Mouse (Mus musculus) small intestine, adult 2 months (tissue): ENCODE measurements around the gene Mad1l1. TPM values are rescaled to one million over a fixed set of nuclear protein-coding genes. Genes with fewer than 3 reads are reported as not detected.

Source experiments
- H3K27ac ChIP-seq: fragments of 200-500 bp; 2 replicates; pipeline ENCODE4 v1.5.1; 2012; ENCODE audit warnings: low read depth, low read length, control low read depth, inconsistent platforms; ENCODE audit not compliant: insufficient read depth
- H3K27me3 ChIP-seq: fragments of 200-500 bp; 2 replicates; pipeline ENCODE4 v1.6.1; 2012; ENCODE audit warnings: mild to moderate bottlenecking, moderate library complexity, low read length, inconsistent platforms; ENCODE audit not compliant: control insufficient read depth, insufficient read depth
- H3K36me3 ChIP-seq: fragments of 200-500 bp; 2 replicates; pipeline ENCODE4 v1.6.1; 2012; ENCODE audit warnings: mild to moderate bottlenecking, low read length, control low read depth, inconsistent platforms; ENCODE audit not compliant: control insufficient read depth, insufficient read depth
- H3K4me1 ChIP-seq: fragments of 200-500 bp; 2 replicates; pipeline ENCODE4 v1.6.1; 2012; ENCODE audit warnings: low read length, inconsistent platforms, mixed read lengths; ENCODE audit not compliant: control insufficient read depth, insufficient read depth, insufficient read length
- H3K4me3 ChIP-seq: fragments of 200-500 bp; 2 replicates; pipeline ENCODE4 v1.5.1; 2012; ENCODE audit warnings: low read depth, mild to moderate bottlenecking, control low read depth, inconsistent platforms, low read length, moderate library complexity
- CTCF ChIP-seq: fragments of 200-500 bp; IDR thresholded peaks from 2 replicates; pipeline ENCODE4 v1.5.1; 2012; ENCODE audit warnings: low read depth, mild to moderate bottlenecking, control low read depth, inconsistent platforms, low read length, moderate library complexity, mixed read lengths; ENCODE audit not compliant: insufficient replicate concordance, insufficient read length; ENCODE audit errors: extremely low read depth
- POLR2A ChIP-seq: fragments of 200-500 bp; IDR thresholded peaks from 2 replicates; pipeline ENCODE4 v1.6.1; 2012; ENCODE audit warnings: low read depth, mild to moderate bottlenecking, control low read depth, inconsistent platforms, low read length, moderate library complexity
- WGBS: fragments of 180-500 bp; shearing (Covaris S2); methylation state at CpG from one replicate; pipeline ENCODE4 v1.1.7; 2018; 5-methylcytosine and 5-hydroxymethylcytosine counted together
- polyA plus RNA-seq: library from polyadenylated mRNA; depleted of rRNA; stranded (reverse); fragments of >200 nt; gene quantifications from 2 replicates; pipeline ENCODE4 v1.2.3, GENCODE M21; 2012

Mad1l1 gene
- polyA plus RNA-seq, 1 experiment, result 22.9 TPM

GRCm38 (mm10) chr5:140078406-140078805 lies 242.9 kb downstream of the Mad1l1 start:
- H3K27ac ChIP-seq, result no peak overlapping the region
- no peaks in the 10 kb centered on the region for H3K4me1 ChIP-seq
- H3K36me3 ChIP-seq, result no peaks in the 10 kb centered on the region
- TF ChIP-seq POLR2A (no peak), CTCF (no peak)
- WGBS, result 95% methylated on average over 3 of the region's 3 CpGs
- no peak overlapping the region for H3K4me3 ChIP-seq
- H3K27me3 ChIP-seq, result no peaks in the 10 kb centered on the region

- no peaks in the 10 kb centered on the region for H3K4me1 ChIP-seq
- TF ChIP-seq POLR2A, result no peak
- no peak for TF ChIP-seq CTCF
- 86% methylated on average over 2 of the region's 2 CpGs for WGBS
- no peak overlapping the region for H3K4me3 ChIP-seq
- H3K27ac ChIP-seq, result no peak overlapping the region
- no peaks in the 10 kb centered on the region for H3K27me3 ChIP-seq
- no peaks in the 10 kb centered on the region for H3K36me3 ChIP-seq
Observed at GRCm38 (mm10) chr5:140076438-140076837, 244.9 kb downstream of the Mad1l1 start.

- Histone ChIP-seq H3K36me3 (no peaks in the 10 kb centered on the region), H3K27me3 (no peaks in the 10 kb centered on the region), H3K4me3 (no peak overlapping the region), H3K4me1 (no peaks in the 10 kb centered on the region), H3K27ac (no peak overlapping the region)
- TF ChIP-seq POLR2A (no peak), CTCF (no peak)
- WGBS, result 81% methylated on average over 12 of the region's 12 CpGs
Observed at GRCm38 (mm10) chr5:140073671-140074116, 247.7 kb downstream of the Mad1l1 start.

GRCm38 (mm10) chr5:140073148-140073670 lies 248.1 kb downstream of the Mad1l1 start:
- Histone ChIP-seq H3K4me3 (no peak overlapping the region), H3K27ac (no peak overlapping the region), H3K27me3 (no peaks in the 10 kb centered on the region), H3K4me1 (no peaks in the 10 kb centered on the region), H3K36me3 (no peaks in the 10 kb centered on the region)
- TF ChIP-seq CTCF, result no peak
- TF ChIP-seq POLR2A, result no peak
- WGBS, result 19% methylated on average over 1 of the region's 1 CpGs

GRCm38 (mm10) chr5:140068506-140068905 lies 252.8 kb downstream of the Mad1l1 start:
- Histone ChIP-seq H3K27ac (no peak overlapping the region), H3K4me3 (no peak overlapping the region), H3K4me1 (no peaks in the 10 kb centered on the region), H3K27me3 (no peaks in the 10 kb centered on the region), H3K36me3 (0 out of 2 replicates have a peak, but pooled peaks cover 2% of the 10 kb centered on the region)
- TF ChIP-seq POLR2A (no peak), CTCF (no peak)
- WGBS, result 80% methylated on average over 5 of the region's 5 CpGs

- Histone ChIP-seq H3K27me3 (no peaks in the 10 kb centered on the region), H3K36me3 (0 out of 2 replicates have a peak, but pooled peaks cover 3% of the 10 kb centered on the region), H3K4me1 (no peaks in the 10 kb centered on the region), H3K27ac (no peak overlapping the region), H3K4me3 (no peak overlapping the region)
- 63% methylated on average over 3 of the region's 3 CpGs for WGBS
- TF ChIP-seq POLR2A, result no peak
- TF ChIP-seq CTCF, result no peak
Observed at GRCm38 (mm10) chr5:140068051-140068450, 253.3 kb downstream of the Mad1l1 start.

- no peaks in the 10 kb centered on the region for H3K4me1 ChIP-seq
- H3K27me3 ChIP-seq, result no peaks in the 10 kb centered on the region
- 72% methylated on average over 8 of the region's 8 CpGs for WGBS
- 0 out of 2 replicates have a peak, but pooled peaks cover 4% of the 10 kb centered on the region for H3K36me3 ChIP-seq
- no peak for TF ChIP-seq POLR2A
- TF ChIP-seq CTCF, result no peak
- no peak overlapping the region for H3K27ac ChIP-seq
- no peak overlapping the region for H3K4me3 ChIP-seq
Observed at GRCm38 (mm10) chr5:140066769-140067168, 254.6 kb downstream of the Mad1l1 start.
